Mouse (Mus musculus) embryonic facial prominence, embryonic 15.5 days (tissue): ENCODE results near the gene Adtrp. TPM values are rescaled to one million over a fixed set of nuclear protein-coding genes. Genes with fewer than 3 reads are reported as not detected.

Experiments
- ATAC-seq: fragments of 200-750 bp; cut with Nextera tagmentation; 2 replicates; pipeline ENCODE4 v1.8.0; 2017; ENCODE audit warnings: low read depth, moderate TSS enrichment; ENCODE audit not compliant: insufficient number of reproducible peaks, low FRiP score, low TSS enrichment
- H3K27ac ChIP-seq: fragments of 300-500 bp; sonication (generic); replicated peaks from 2 replicates; pipeline ENCODE4 v1.5.1; 2015; ENCODE audit warnings: mild to moderate bottlenecking, inconsistent platforms
- H3K27me3 ChIP-seq: fragments of 300-500 bp; sonication (generic); 2 replicates; pipeline ENCODE4 v1.6.1; 2015; ENCODE audit warnings: inconsistent platforms
- H3K36me3 ChIP-seq: fragments of 300-500 bp; sonication (generic); 2 replicates; pipeline ENCODE4 v1.6.1; 2015; ENCODE audit warnings: mild to moderate bottlenecking, inconsistent platforms
- H3K4me1 ChIP-seq: fragments of 300-500 bp; sonication (generic); 2 replicates; pipeline ENCODE4 v1.6.1; 2015; ENCODE audit warnings: inconsistent platforms
- H3K4me2 ChIP-seq: fragments of 300-500 bp; sonication (generic); replicated peaks from 2 replicates; pipeline ENCODE4 v1.6.1; 2015; ENCODE audit warnings: mild to moderate bottlenecking, inconsistent platforms
- H3K4me3 ChIP-seq: fragments of 300-500 bp; sonication (generic); replicated peaks from 2 replicates; pipeline ENCODE4 v1.5.1; 2015; ENCODE audit warnings: mild to moderate bottlenecking, inconsistent platforms
- H3K9ac ChIP-seq: fragments of 300-500 bp; sonication (generic); 2 replicates; pipeline ENCODE4 v1.6.1; 2015; ENCODE audit warnings: inconsistent platforms
- H3K9me3 ChIP-seq: fragments of 300-500 bp; sonication (generic); replicated peaks from 2 replicates; pipeline ENCODE4 v1.6.1; 2016; ENCODE audit warnings: inconsistent platforms
- WGBS: fragments of 180-500 bp; shearing (Covaris S2); methylation state at CpG from one replicate; pipeline ENCODE4 v1.1.7; 2015; 5-methylcytosine and 5-hydroxymethylcytosine counted together
- polyA plus RNA-seq: library from polyadenylated mRNA; unstranded; fragments of >200 nt; fragmentation: Nextera tagmentation; extraction: Ambion mirVana; gene quantifications from 2 replicates; pipeline ENCODE4 v1.2.1, GENCODE M21; 2015

Gene Adtrp
- polyA plus RNA-seq, 1 experiment from 2014 or later = 7.6 TPM

- WGBS = 84% methylated on average over 7 of the region's 7 CpGs
- Histone ChIP-seq H3K9ac (no peak overlapping the region), H3K27ac (no peak overlapping the region)
Observed at GRCm38 (mm10) chr13:41805138-41805820, 42.2 kb downstream of the Adtrp start.

GRCm38 (mm10) chr13:41803656-41804265 lies 43.7 kb downstream of the Adtrp start:
- ATAC-seq = no peak
- 51% methylated on average over 8 of the region's 8 CpGs for WGBS
- no peak overlapping the region for H3K4me3 ChIP-seq

More at GRCm38 (mm10) chr13:41805138-41805820, 42.2 kb downstream of the Adtrp start:
- H3K4me2 ChIP-seq = no peak overlapping the region
- no peak for ATAC-seq
- no peaks in the 10 kb centered on the region for H3K9me3 ChIP-seq
- no peaks in the 10 kb centered on the region for H3K27me3 ChIP-seq
- H3K4me1 ChIP-seq = peaks cover 15% of the 10 kb centered on the region
- no peaks in the 10 kb centered on the region for H3K36me3 ChIP-seq
- H3K4me3 ChIP-seq = no peak overlapping the region

GRCm38 (mm10) chr13:41801177-41801636 lies 46.3 kb downstream of the Adtrp start:
- H3K4me1 ChIP-seq = peaks cover 15% of the 10 kb centered on the region
- no peaks in the 10 kb centered on the region for H3K27me3 ChIP-seq
- H3K4me3 ChIP-seq = no peak overlapping the region
- ATAC-seq = no peak
- H3K9ac ChIP-seq = no peak overlapping the region
- peak overlapping the region; percentile 22; the same call in 1 of the 2 replicates for H3K4me2 ChIP-seq
- H3K9me3 ChIP-seq = no peaks in the 10 kb centered on the region
- H3K36me3 ChIP-seq = no peaks in the 10 kb centered on the region
- no peak overlapping the region for H3K27ac ChIP-seq
- 7% methylated on average over 8 of the region's 8 CpGs for WGBS

More at GRCm38 (mm10) chr13:41803656-41804265, 43.7 kb downstream of the Adtrp start:
- no peak overlapping the region for H3K4me2 ChIP-seq
- H3K27me3 ChIP-seq = no peaks in the 10 kb centered on the region
- H3K27ac ChIP-seq = no peak overlapping the region
- no peaks in the 10 kb centered on the region for H3K36me3 ChIP-seq
- H3K9ac ChIP-seq = no peak overlapping the region
- peaks cover 15% of the 10 kb centered on the region for H3K4me1 ChIP-seq
- H3K9me3 ChIP-seq = no peaks in the 10 kb centered on the region

GRCm38 (mm10) chr13:41792849-41793248 lies 54.6 kb downstream of the Adtrp start:
- Histone ChIP-seq H3K4me2 (no peak overlapping the region), H3K9ac (no peak overlapping the region), H3K36me3 (no peaks in the 10 kb centered on the region), H3K9me3 (no peaks in the 10 kb centered on the region), H3K27ac (no peak overlapping the region), H3K4me3 (no peak overlapping the region), H3K27me3 (no peaks in the 10 kb centered on the region), H3K4me1 (no peaks in the 10 kb centered on the region)
- ATAC-seq = no peak
- WGBS = 87% methylated on average over 6 of the region's 6 CpGs

GRCm38 (mm10) chr13:41787863-41788536 lies 59.5 kb downstream of the Adtrp start:
- Histone ChIP-seq H3K4me2 (no peak overlapping the region), H3K9ac (no peak overlapping the region), H3K4me3 (no peak overlapping the region), H3K4me1 (no peaks in the 10 kb centered on the region), H3K27me3 (no peaks in the 10 kb centered on the region), H3K9me3 (no peaks in the 10 kb centered on the region), H3K27ac (no peak overlapping the region), H3K36me3 (no peaks in the 10 kb centered on the region)
- no peak for ATAC-seq
- 54% methylated on average over 2 of the region's 2 CpGs for WGBS

- 93% methylated on average over 3 of the region's 3 CpGs for WGBS
- ATAC-seq = no peak
Observed at GRCm38 (mm10) chr13:41786640-41787039, 60.8 kb downstream of the Adtrp start.

GRCm38 (mm10) chr13:41784889-41785701 lies 62.4 kb downstream of the Adtrp start:
- no peaks in the 10 kb centered on the region for H3K27me3 ChIP-seq
- H3K4me3 ChIP-seq = no peak overlapping the region
- no peaks in the 10 kb centered on the region for H3K4me1 ChIP-seq
- whole genome bisulfite sequencing = 80% methylated on average over 7 of the region's 7 CpGs
- H3K9me3 ChIP-seq = no peaks in the 10 kb centered on the region
- H3K9ac ChIP-seq = no peak overlapping the region
- H3K36me3 ChIP-seq = no peaks in the 10 kb centered on the region
- H3K27ac ChIP-seq = no peak overlapping the region
- no peak for ATAC-seq
- no peak overlapping the region for H3K4me2 ChIP-seq

More at GRCm38 (mm10) chr13:41786640-41787039, 60.8 kb downstream of the Adtrp start:
- Histone ChIP-seq H3K9ac (no peak overlapping the region), H3K4me2 (no peak overlapping the region), H3K27ac (no peak overlapping the region), H3K4me1 (no peaks in the 10 kb centered on the region), H3K9me3 (no peaks in the 10 kb centered on the region), H3K36me3 (no peaks in the 10 kb centered on the region), H3K4me3 (no peak overlapping the region), H3K27me3 (no peaks in the 10 kb centered on the region)

- Histone ChIP-seq H3K4me2 (no peak overlapping the region), H3K36me3 (no peaks in the 10 kb centered on the region), H3K4me3 (no peak overlapping the region), H3K4me1 (no peaks in the 10 kb centered on the region), H3K27ac (no peak overlapping the region), H3K9ac (no peak overlapping the region), H3K9me3 (no peaks in the 10 kb centered on the region), H3K27me3 (no peaks in the 10 kb centered on the region)
- no peak for ATAC-seq
- WGBS = 83% methylated on average over 4 of the region's 4 CpGs
Observed at GRCm38 (mm10) chr13:41780296-41780695, 67.2 kb downstream of the Adtrp start.

GRCm38 (mm10) chr13:41779603-41780180 lies 67.8 kb downstream of the Adtrp start:
- Histone ChIP-seq H3K9me3 (no peaks in the 10 kb centered on the region), H3K27me3 (no peaks in the 10 kb centered on the region), H3K4me1 (no peaks in the 10 kb centered on the region), H3K9ac (no peak overlapping the region), H3K4me2 (no peak overlapping the region), H3K36me3 (no peaks in the 10 kb centered on the region), H3K27ac (no peak overlapping the region), H3K4me3 (no peak overlapping the region)
- 86% methylated on average over 9 of the region's 9 CpGs for WGBS
- ATAC-seq = no peak

- ATAC-seq = no peak
- no peaks in the 10 kb centered on the region for H3K36me3 ChIP-seq
- 87% methylated on average over 4 of the region's 4 CpGs for WGBS
Observed at GRCm38 (mm10) chr13:41773812-41774376, 73.6 kb downstream of the Adtrp start.

More at GRCm38 (mm10) chr13:41773812-41774376, 73.6 kb downstream of the Adtrp start:
- no peaks in the 10 kb centered on the region for H3K4me1 ChIP-seq
- no peaks in the 10 kb centered on the region for H3K27me3 ChIP-seq
- H3K4me3 ChIP-seq = no peak overlapping the region
- H3K9ac ChIP-seq = no peak overlapping the region
- no peaks in the 10 kb centered on the region for H3K9me3 ChIP-seq
- no peak overlapping the region for H3K4me2 ChIP-seq
- H3K27ac ChIP-seq = no peak overlapping the region
